Mouse (Mus musculus) intestine, postnatal 0 days (tissue): Measurements from ENCODE around the gene Prpf18. TPM values are rescaled to one million over a fixed set of nuclear protein-coding genes. Genes with fewer than 3 reads are reported as not detected.

Experiments used
- ATAC-seq: fragments of 200-750 bp; cut with Nextera tagmentation; 2 replicates; pipeline ENCODE4 v1.8.0; 2017; ENCODE audit warnings: mild to moderate bottlenecking, moderate TSS enrichment, moderate library complexity
- H3K27ac ChIP-seq: fragments of 300-500 bp; sonication (generic); 2 replicates; pipeline ENCODE4 v1.5.1; 2014; ENCODE audit warnings: mild to moderate bottlenecking, low read depth, low read length, moderate library complexity
- H3K27me3 ChIP-seq: fragments of 300-500 bp; sonication (generic); replicated peaks from 2 replicates; pipeline ENCODE4 v1.6.1; 2014; ENCODE audit warnings: low read length, mixed read lengths; ENCODE audit not compliant: control insufficient read depth, insufficient read depth
- H3K36me3 ChIP-seq: fragments of 300-500 bp; sonication (generic); 2 replicates; pipeline ENCODE4 v1.6.1; 2014; ENCODE audit warnings: mild to moderate bottlenecking, moderate library complexity; ENCODE audit not compliant: control insufficient read depth, insufficient read depth
- H3K4me1 ChIP-seq: fragments of 300-500 bp; sonication (generic); replicated peaks from 2 replicates; pipeline ENCODE4 v1.6.1; 2014; ENCODE audit warnings: antibody characterized with exemption, low read length, mixed read lengths; ENCODE audit not compliant: control insufficient read depth, insufficient read depth
- H3K4me2 ChIP-seq: fragments of 300-500 bp; sonication (generic); replicated peaks from 2 replicates; pipeline ENCODE4 v1.6.1; 2014; ENCODE audit warnings: low read depth, mild to moderate bottlenecking, moderate library complexity
- H3K4me3 ChIP-seq: fragments of 300-500 bp; sonication (generic); 2 replicates; pipeline ENCODE4 v1.5.1; 2014; ENCODE audit warnings: low read depth, low read length
- H3K9ac ChIP-seq: fragments of 300-500 bp; sonication (generic); 2 replicates; pipeline ENCODE4 v1.6.1; 2014; ENCODE audit warnings: mild to moderate bottlenecking, low read depth, low read length
- H3K9me3 ChIP-seq: fragments of 300-500 bp; sonication (generic); 2 replicates; pipeline ENCODE4 v1.6.1; 2016; ENCODE audit warnings: mixed run types; ENCODE audit not compliant: control insufficient read depth
- CTCF ChIP-seq: sonication (generic); IDR thresholded peaks from 2 replicates; pipeline ENCODE4 v1.5.1; 2016; ENCODE audit warnings: low read depth, mild to moderate bottlenecking, control low read depth, antibody characterized with exemption, moderate library complexity
- WGBS: fragments of 180-500 bp; shearing (Covaris S2); extraction: QIAGEN DNeasy Blood & Tissue Kit; methylation state at CpG from one replicate; pipeline ENCODE4 v1.1.7; 2014; 5-methylcytosine and 5-hydroxymethylcytosine counted together
- polyA plus RNA-seq: library from polyadenylated mRNA; unstranded; fragments of >200 nt; fragmentation: Nextera tagmentation; extraction: Ambion mirVana; gene quantifications from 2 replicates; pipeline ENCODE4 v1.2.1, GENCODE M21; 2015

Gene Prpf18
- polyA plus RNA-seq, 1 experiment from 2014 or later = 13.0 TPM

DNA sequence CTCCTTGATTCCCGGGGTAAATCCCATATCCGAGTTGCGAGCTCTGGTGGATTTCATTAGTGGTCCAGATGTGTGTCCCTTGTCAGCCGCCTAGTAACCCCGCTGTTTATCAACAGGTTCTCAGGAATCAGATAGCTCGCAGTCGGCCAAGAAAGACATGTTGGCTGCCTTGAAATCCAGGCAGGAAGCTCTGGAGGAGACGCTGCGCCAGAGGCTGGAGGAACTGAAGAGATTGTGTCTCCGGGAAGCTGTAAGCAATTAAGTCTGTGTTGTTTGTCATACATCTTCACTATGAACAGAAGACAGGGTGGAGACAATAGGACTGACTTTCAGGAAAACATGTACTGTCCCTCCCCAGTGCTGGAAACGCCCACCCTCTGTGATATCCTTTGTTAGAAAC lies 65.7 kb downstream of the Prpf18 start:
- H3K4me1 ChIP-seq = 0 out of 2 replicates have a peak, but pooled peaks cover 5% of the 10 kb centered on the region
- no peaks in the 10 kb centered on the region for H3K9me3 ChIP-seq
- H3K36me3 ChIP-seq = peaks cover 21% of the 10 kb centered on the region
- H3K9ac ChIP-seq = no peak overlapping the region
- no peak for ATAC-seq
- no peak overlapping the region for H3K4me2 ChIP-seq
- no peaks in the 10 kb centered on the region for H3K27me3 ChIP-seq
- H3K4me3 ChIP-seq = no peak overlapping the region
- peak overlapping the region; percentile 15; the same call in 1 of the 2 replicates for H3K27ac ChIP-seq
- 60% methylated on average over 11 of the region's 11 CpGs for WGBS
- TF ChIP-seq CTCF = no peak

DNA sequence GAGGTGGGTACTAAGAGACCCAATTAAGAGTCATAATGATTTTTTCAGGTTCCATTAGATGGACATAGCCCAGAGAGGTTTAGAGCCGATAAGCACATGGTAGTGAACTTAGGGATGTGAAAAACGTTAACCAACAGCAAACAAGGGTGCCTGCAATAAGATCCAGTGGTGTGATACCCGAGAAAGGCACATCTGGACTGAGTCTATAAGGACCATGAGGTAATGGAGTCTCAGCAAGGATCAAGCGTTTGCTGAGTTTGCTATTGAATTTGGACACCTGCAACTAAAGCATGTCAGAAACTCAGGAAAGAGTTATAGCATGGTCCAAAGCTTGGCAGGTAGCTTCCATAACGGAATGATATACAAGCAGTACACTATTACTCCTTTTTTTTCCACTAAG lies 67.7 kb downstream of the Prpf18 start:
- TF ChIP-seq CTCF = no peak
- Histone ChIP-seq H3K4me2 (no peak overlapping the region), H3K27me3 (no peaks in the 10 kb centered on the region), H3K9me3 (no peaks in the 10 kb centered on the region), H3K9ac (no peak overlapping the region), H3K4me3 (no peak overlapping the region), H3K4me1 (0 out of 2 replicates have a peak, but pooled peaks cover 5% of the 10 kb centered on the region), H3K36me3 (peaks cover 13% of the 10 kb centered on the region), H3K27ac (no peak overlapping the region)
- ATAC-seq = no peak
- 80% methylated on average over 5 of the region's 5 CpGs for WGBS

DNA sequence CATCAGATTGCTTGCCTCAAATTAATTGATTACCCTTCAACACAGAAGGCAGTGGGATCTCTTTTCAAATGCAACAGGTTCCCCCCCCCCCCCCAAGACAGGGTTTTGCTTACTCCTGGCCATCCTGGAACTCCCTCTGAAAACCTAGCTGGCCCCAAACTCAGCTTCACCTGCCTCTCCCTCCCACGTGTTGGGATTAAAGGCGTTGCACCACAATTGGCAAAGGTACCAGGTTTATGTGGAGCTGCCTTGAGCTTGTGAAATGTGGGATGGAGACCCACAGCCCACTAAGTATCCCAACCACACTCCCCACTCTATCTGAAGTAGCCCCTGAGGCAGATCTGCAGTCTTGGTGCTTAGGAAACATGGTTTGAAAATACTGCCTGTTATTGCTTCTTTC lies 69.0 kb downstream of the Prpf18 start:
- Histone ChIP-seq H3K27ac (no peak overlapping the region), H3K27me3 (no peaks in the 10 kb centered on the region), H3K36me3 (peaks cover 11% of the 10 kb centered on the region), H3K4me2 (no peak overlapping the region), H3K9ac (no peak overlapping the region), H3K4me1 (0 out of 2 replicates have a peak, but pooled peaks cover 8% of the 10 kb centered on the region), H3K4me3 (no peak overlapping the region), H3K9me3 (no peaks in the 10 kb centered on the region)
- no peak for ATAC-seq
- 73% methylated on average over 2 of the region's 2 CpGs for WGBS
- no peak for TF ChIP-seq CTCF

- Histone ChIP-seq H3K27ac (no peak overlapping the region), H3K36me3 (peaks cover 13% of the 10 kb centered on the region), H3K9ac (no peak overlapping the region), H3K4me2 (no peak overlapping the region), H3K27me3 (no peaks in the 10 kb centered on the region), H3K4me3 (no peak overlapping the region), H3K9me3 (no peaks in the 10 kb centered on the region), H3K4me1 (0 out of 2 replicates have a peak, but pooled peaks cover 3% of the 10 kb centered on the region)
- 84% methylated on average over 6 of the region's 6 CpGs for WGBS
- no peak for ATAC-seq
- TF ChIP-seq CTCF = no peak
Measured at GRCm38 (mm10) chr2:4580666-4581065, 71.2 kb downstream of the Prpf18 start.

- 59% methylated on average over 8 of the region's 8 CpGs for WGBS
- no peaks in the 10 kb centered on the region for H3K9me3 ChIP-seq
- H3K4me3 ChIP-seq = no peak overlapping the region
- H3K4me2 ChIP-seq = no peak overlapping the region
- no peaks in the 10 kb centered on the region for H3K27me3 ChIP-seq
- no peak overlapping the region for H3K9ac ChIP-seq
- peaks cover 25% of the 10 kb centered on the region for H3K36me3 ChIP-seq
- no peak for TF ChIP-seq CTCF
- 0 out of 2 replicates have a peak, but pooled peaks cover 3% of the 10 kb centered on the region for H3K4me1 ChIP-seq
- H3K27ac ChIP-seq = no peak overlapping the region
- ATAC-seq = no peak
Measured at GRCm38 (mm10) chr2:4579357-4580068, 72.4 kb downstream of the Prpf18 start.

GRCm38 (mm10) chr2:4578291-4578690 lies 73.6 kb downstream of the Prpf18 start:
- Histone ChIP-seq H3K4me1 (0 out of 2 replicates have a peak, but pooled peaks cover 3% of the 10 kb centered on the region), H3K4me2 (no peak overlapping the region), H3K9ac (no peak overlapping the region), H3K36me3 (peaks cover 37% of the 10 kb centered on the region), H3K27me3 (no peaks in the 10 kb centered on the region), H3K4me3 (no peak overlapping the region), H3K27ac (no peak overlapping the region), H3K9me3 (no peaks in the 10 kb centered on the region)
- 71% methylated on average over 5 of the region's 5 CpGs for WGBS
- ATAC-seq = no peak
- TF ChIP-seq CTCF = no peak
